Mouse (Mus musculus): Measurements from ENCODE around the gene Gpr182.

The Gpr182 gene

DNA sequence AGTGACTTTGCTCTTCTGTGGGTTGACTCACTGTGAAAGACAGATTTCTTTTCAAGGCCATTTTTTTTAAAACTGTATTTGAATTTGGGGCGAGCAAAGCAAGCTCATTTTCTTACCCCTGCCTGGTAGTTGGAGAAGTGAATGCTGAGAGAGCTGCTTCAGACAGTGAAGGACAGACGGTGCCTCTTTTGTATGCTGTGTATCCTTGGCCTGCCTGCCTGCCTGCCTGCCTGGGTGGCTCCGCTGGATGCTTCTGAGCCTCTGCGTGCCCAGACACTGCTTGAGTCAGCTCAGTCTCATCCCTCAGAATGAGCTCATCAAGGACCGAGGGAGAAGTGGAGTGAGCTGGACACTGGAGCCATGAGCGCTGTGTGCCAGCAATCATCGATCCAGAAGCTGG, 52.6 kb downstream of the Gpr182 start:
- in situ Hi-C loops (cut with MseI, MboI): loop anchor here in 1 of 2 experiments (5.0 kb wide), 1 partner anchor 33 kb away; no protein-coding TSS in a partner anchor

Data from mouse trophoblast stem cell (cell line).